Mouse (Mus musculus) gastrocnemius, adult 8-10 months (tissue): ENCODE data around the gene Msi2. TPM values are rescaled to one million over a fixed set of nuclear protein-coding genes. Genes with fewer than 3 reads are reported as not detected.

Experiments
- DNase-seq, 2 experiments: peaks; one replicate each; pipeline ENCODE4 v3.0.0; 2022; ENCODE audit warnings: low spot score in 2 of 2
- total RNA-seq, 4 experiments: library from RNA; stranded (reverse); gene quantifications; 2 replicates each; pipeline ENCODE4 v1.2.4; 2022

Msi2 gene
- total RNA-seq, 4 experiments from 2014 or later, result 150 to 209 (median 176) TPM

- DNase-seq, result peak in 1 of 2 experiments; percentile 28
Observed at GRCm38 (mm10) chr11:88381145-88381909, 337.0 kb downstream of the Msi2 start.

GRCm38 (mm10) chr11:88379635-88380034 is 338.7 kb downstream of the Msi2 start:
- DNase-seq, result no peak

GRCm38 (mm10) chr11:88378686-88379339 is 339.5 kb downstream of the Msi2 start:
- DNase-seq, result no peak

DNA sequence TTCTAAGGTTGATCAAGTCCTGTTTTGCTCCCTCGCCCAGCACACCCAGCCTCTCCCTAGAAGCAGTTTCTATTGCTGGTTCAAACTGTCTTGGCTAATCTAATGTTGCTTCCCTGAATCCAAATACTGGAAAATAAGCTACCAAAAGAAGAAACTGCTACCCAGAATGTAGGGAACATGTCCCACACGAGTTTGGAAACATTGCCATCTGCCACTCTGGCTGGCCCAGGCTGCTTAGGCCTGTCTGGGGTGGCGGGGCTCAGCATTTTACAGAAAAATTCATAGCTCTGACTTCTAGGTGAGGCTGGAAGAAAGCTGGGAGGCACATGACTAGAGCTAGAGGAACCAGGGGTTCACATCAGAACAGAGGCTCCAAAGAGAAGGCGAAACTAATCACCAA is 345.7 kb downstream of the Msi2 start:
- DNase-seq, result no peak

- DNase-seq, result no peak
Observed at GRCm38 (mm10) chr11:88369898-88370297, 348.4 kb downstream of the Msi2 start.

DNA sequence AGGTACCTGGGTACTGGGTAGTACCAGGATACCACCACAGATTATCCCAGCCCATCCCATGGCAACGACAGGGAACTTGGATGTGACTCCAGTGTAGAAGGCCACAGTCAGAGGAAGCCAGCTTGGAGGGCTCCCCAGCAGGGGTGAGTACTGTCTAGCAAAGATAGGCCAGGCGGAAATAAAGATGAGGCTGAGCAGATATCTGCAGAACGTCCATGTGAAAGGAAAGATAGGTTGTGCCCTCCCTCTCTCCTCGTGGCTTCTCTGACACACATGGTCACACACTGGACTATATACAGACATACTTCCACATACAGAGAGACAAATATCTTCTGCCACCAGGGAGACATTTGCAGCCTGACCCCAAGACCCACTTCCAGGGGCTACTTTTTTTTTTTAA is 350.8 kb downstream of the Msi2 start:
- DNase-seq, result no peak

- peak in 1 of 2 experiments; percentile 20 for DNase-seq
Observed at GRCm38 (mm10) chr11:88365914-88366540, 352.3 kb downstream of the Msi2 start.

DNA sequence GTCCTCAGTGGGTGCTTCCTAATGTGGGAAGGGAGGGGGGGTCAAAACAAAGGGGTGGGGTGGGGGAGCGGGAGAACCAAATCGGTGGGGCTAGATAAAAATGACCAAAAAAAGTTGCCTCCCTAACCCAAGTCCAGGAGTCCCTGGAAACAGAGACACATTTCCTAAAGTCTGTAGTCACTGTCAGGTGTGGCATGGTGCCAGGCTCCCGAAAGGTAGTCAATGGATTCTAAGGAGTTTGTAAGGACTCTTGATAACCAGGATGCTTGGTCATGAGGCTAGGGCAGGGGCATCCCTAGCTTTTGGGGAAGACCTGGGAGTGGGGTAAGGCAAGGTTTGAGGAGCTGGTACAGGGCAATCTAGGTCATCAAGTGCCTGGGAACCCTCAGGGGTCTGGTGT is 354.1 kb downstream of the Msi2 start:
- no peak for DNase-seq

- no peak for DNase-seq
Observed at GRCm38 (mm10) chr11:88363481-88363880, 354.8 kb downstream of the Msi2 start.

DNA sequence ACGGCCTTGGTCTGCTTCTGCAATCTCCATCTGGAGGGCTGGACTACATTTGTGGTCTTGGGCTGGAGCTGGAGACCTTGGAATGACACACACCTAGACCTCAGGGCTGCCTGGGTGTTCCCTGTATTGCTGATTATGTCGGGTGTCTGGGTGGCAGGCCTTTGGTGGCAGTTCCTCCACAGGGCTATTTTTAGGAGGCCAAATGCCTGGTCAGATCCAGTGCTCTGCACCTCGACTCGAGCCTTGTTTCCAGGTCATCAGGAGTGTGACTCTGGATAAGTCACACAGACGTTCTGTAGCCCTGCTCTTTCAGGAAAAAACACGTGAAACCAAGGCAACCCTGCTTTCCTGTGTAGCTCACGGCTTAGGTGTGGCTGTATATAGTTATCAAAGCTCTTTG is 358.6 kb downstream of the Msi2 start:
- no peak for DNase-seq

DNA sequence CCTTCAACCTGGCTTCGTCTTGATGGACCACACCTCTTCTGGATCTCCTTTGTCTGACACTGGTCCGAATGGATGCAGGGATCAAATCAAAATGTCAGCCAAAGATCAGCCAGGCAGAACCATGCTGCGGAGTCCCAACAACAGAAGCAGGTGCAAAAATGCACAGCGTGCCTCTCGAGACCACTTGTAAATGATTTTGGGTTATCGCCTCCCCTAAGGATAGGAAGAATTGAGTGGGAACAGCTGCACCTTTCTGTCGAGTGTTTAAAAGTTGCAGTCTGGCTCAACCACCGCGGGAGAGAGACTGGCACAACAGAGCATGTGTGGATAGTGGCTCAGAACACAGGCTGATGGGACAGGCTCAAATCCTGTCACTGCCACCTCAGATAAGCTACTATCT is 361.0 kb downstream of the Msi2 start:
- no peak for DNase-seq

GRCm38 (mm10) chr11:88356598-88357290 is 361.6 kb downstream of the Msi2 start:
- no peak for DNase-seq

DNA sequence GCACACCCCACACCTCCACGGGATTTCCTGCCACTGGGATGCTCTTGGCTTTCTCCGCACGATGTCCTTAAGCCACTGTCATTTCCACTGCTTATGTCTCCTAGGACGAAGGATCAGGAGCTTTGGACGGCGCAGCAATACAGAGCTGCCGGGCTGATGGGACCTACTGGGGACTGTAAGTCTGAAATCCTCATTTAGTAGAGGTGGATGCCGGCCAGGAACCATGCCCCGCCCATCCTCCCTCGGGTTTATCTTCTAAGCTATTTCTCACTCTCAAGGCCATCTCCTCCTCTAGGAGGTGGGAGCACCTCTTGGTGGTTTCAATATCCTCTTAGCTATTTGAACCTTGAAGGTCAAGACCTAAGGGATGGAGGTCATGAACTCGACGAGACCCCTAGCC is 362.3 kb downstream of the Msi2 start:
- DNase-seq, result peak in 1 of 2 experiments; percentile 38

- DNase-seq, result no peak
Observed at GRCm38 (mm10) chr11:88354771-88355170, 363.5 kb downstream of the Msi2 start.

GRCm38 (mm10) chr11:88351722-88352473 is 366.4 kb downstream of the Msi2 start:
- no peak for DNase-seq

DNA sequence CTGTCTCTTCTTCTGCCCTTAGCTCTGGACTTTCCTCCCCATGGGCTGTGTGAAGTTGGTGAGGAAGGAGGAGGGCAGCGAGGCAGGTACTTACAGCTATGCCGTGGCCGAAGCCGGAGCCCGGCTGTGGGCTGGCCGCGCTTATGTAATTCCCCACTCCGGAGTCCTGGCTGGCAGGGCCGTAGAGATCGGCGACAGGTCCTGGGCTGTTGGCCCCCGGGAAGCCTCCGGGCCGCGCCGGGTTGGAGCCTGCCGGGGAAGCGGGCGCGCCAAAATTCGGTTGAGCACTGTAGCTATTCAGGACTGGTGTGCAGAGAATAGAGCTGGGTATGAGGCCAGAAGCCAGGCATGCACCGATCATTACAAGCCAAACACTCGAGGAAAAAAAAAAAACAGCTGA is 369.6 kb downstream of the Msi2 start:
- DNase-seq, result no peak

- no peak for DNase-seq
Observed at GRCm38 (mm10) chr11:88348056-88348455, 370.3 kb downstream of the Msi2 start.

GRCm38 (mm10) chr11:88346066-88346465 is 372.2 kb downstream of the Msi2 start:
- DNase-seq, result no peak

- DNase-seq, result no peak
Observed at GRCm38 (mm10) chr11:88337926-88338325, 380.4 kb downstream of the Msi2 start.

DNA sequence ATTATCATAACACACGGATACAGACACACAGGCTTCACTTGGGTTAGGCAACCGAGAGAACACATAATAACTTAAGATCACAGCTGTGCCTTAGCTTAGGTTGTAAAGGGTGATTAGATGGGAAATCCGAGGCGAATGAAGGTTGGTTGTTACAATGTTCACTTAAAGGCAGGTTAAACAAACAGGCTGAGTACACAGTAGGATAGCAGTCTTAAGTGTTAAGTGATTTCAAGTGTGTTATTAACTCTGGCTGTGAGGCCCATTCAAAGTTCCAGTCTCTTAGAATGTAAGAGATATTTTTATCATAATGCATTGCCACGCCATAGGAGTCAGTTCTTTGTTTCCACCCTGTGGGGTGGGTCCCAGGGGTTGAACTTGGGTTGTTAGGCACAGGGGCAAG is 383.4 kb downstream of the Msi2 start:
- no peak for DNase-seq

DNA sequence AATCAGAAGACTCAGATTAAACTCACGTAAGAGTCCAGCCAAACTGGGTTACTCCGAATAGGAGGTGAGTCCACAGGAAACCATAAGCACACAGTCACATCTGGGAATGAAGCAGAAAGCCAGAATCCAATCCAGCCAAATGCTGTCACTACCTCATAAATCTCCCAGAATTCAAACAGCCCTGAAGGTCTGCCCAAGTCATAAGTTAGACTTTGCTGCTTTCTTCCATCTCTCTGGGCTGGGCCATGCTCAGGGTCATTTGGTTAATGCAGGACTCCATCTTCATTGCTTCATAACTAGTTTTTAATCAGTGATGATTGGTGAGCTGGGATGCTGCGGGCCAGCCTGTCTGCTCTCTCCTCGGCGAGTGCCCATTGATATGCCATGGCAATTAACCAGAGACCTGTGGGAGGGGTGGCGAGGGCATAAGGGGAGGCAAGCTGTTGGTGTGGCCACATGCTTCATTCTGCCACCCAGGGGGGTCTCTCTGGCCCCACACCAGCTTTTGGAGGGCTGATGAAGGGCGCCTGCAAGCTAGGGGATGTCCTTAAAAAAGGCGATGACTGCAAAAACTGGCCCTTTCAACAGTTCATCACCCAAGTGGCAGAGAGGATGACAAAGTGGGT is 385.9 kb downstream of the Msi2 start:
- no peak for DNase-seq
